In the genomic region with DNA sequence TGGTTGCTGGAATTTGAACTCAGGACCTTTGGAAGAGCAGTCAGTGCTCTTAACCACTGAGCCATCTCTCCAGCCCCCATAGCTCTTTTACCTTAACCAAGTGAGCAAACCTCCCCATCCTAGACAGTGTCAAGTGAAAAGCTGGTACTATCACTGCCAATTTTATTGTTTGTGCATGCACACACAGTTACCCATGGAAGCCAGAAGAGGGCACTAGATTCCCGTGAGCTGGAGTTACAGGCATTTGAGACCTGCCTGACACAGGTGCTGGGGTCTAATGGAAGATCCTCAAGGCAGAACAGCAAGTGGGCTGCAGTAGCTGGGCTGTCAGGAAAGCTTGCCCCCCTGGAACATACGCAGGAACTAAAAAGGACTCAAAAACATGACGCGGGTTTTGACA, we compare ENCODE assay signal across 11 mouse cellular contexts. TPM values are rescaled to one million over a fixed set of nuclear protein-coding genes. Genes with fewer than 3 reads are reported as not detected.
A peak's percentile ranks its signal among the peaks of the same experiment; 100 is the strongest.
DNase-seq lines count a peak whose midpoint lies in the region; ATAC-seq and TF ChIP-seq lines count a peak whose summit lies in the region.
"Had no signal": no experiment of that assay in that cellular context is flagged by ENCODE, and none has a peak within 500 bp of the region (broad histone marks: within the 10 kb centered on the region; RNA-seq: fewer than 3 reads in every experiment).

No protein-coding gene starts in this region.

- DNase-seq in hindbrain, postnatal 0 days (ENCODE audit: low spot score): no peak
- DNase-seq in hindbrain, embryonic 14.5 days (ENCODE audit: low spot score): no peak
- no peak for DNase-seq in midbrain, postnatal 0 days (ENCODE audit: low spot score)
- no peak for DNase-seq in midbrain, embryonic 10.5 days (ENCODE audit: low spot score)
- no peak for DNase-seq in Patski (ENCODE audit: low read depth, low spot score)
- DNase-seq in right cerebral cortex, postnatal 10 days (ENCODE audit: low spot score in 2 of 2): no peak
- DNase-seq: lung, postnatal 4 days had no signal

- no peaks in the 10 kb centered on the region for H3K9me3 ChIP-seq in hindbrain, postnatal 0 days (ENCODE audit: low read length)
- H3K9me3 ChIP-seq in hindbrain, embryonic 14.5 days (ENCODE audit: control insufficient read depth, low read length): no peaks in the 10 kb centered on the region
- H3K9me3 ChIP-seq in midbrain, postnatal 0 days (ENCODE audit: low read length): no peaks in the 10 kb centered on the region
- no peaks in the 10 kb centered on the region for H3K9me3 ChIP-seq in midbrain, embryonic 10.5 days (replicated peaks)
- no peaks in the 10 kb centered on the region for H3K9me3 ChIP-seq in neural tube, embryonic 14.5 days (ENCODE audit: control insufficient read depth, low read length)
- H3K9me3 ChIP-seq: embryonic facial prominence, embryonic 12.5 days; heart, embryonic 15.5 days had no signal

- H3K4me3 ChIP-seq in hindbrain, postnatal 0 days (ENCODE audit: low read length): no peak overlapping the region
- H3K4me3 ChIP-seq in hindbrain, embryonic 14.5 days (replicated peaks; ENCODE audit: low read length): no peak overlapping the region
- H3K4me3 ChIP-seq in midbrain, postnatal 0 days (ENCODE audit: low read depth, low read length): no peak overlapping the region
- no peak overlapping the region for H3K4me3 ChIP-seq in midbrain, embryonic 10.5 days
- no peak overlapping the region for H3K4me3 ChIP-seq in neural tube, embryonic 14.5 days (ENCODE audit: low read depth, low read length)
- H3K4me3 ChIP-seq: embryonic facial prominence, embryonic 12.5 days; heart, embryonic 15.5 days had no signal

- H3K27ac ChIP-seq in hindbrain, postnatal 0 days: no peak overlapping the region
- no peak overlapping the region for H3K27ac ChIP-seq in hindbrain, embryonic 14.5 days
- no peak overlapping the region for H3K27ac ChIP-seq in midbrain, postnatal 0 days (ENCODE audit: low read depth, low read length)
- no peak overlapping the region for H3K27ac ChIP-seq in midbrain, embryonic 10.5 days (replicated peaks)
- H3K27ac ChIP-seq in neural tube, embryonic 14.5 days (ENCODE audit: low read depth, low read length): no peak overlapping the region
- H3K27ac ChIP-seq: embryonic facial prominence, embryonic 12.5 days had no signal

- H3K9ac ChIP-seq in hindbrain, postnatal 0 days (replicated peaks; ENCODE audit: low read length): no peak overlapping the region
- H3K9ac ChIP-seq in hindbrain, embryonic 14.5 days: no peak overlapping the region
- H3K9ac ChIP-seq in midbrain, postnatal 0 days (replicated peaks; ENCODE audit: low read length, poor library complexity, severe bottlenecking): no peak overlapping the region
- no peak overlapping the region for H3K9ac ChIP-seq in neural tube, embryonic 14.5 days (replicated peaks; ENCODE audit: low read depth, low read length)
- H3K9ac ChIP-seq: embryonic facial prominence, embryonic 12.5 days; heart, embryonic 15.5 days had no signal

- CTCF ChIA-PET in Patski (lab: Charles Lee): interaction anchor here (0.8 to 1.8 kb wide), 13 partner anchors 8 to 345 kb away, joined by 3 to 11 read pairs (median 3); no protein-coding TSS in a partner anchor

- H3K4me2 ChIP-seq in hindbrain, postnatal 0 days (ENCODE audit: low read depth, low read length): no peak overlapping the region
- no peak overlapping the region for H3K4me2 ChIP-seq in hindbrain, embryonic 14.5 days (replicated peaks)
- H3K4me2 ChIP-seq in midbrain, postnatal 0 days (ENCODE audit: low read depth, low read length, poor library complexity, severe bottlenecking): no peak overlapping the region
- no peak overlapping the region for H3K4me2 ChIP-seq in neural tube, embryonic 14.5 days (ENCODE audit: low read depth, low read length)
- H3K4me2 ChIP-seq: embryonic facial prominence, embryonic 12.5 days; heart, embryonic 15.5 days had no signal

- WGBS in hindbrain, postnatal 0 days: 42% methylated on average over 4 of the region's 4 CpGs
- WGBS in hindbrain, embryonic 14.5 days: 39% methylated on average over 4 of the region's 4 CpGs
- WGBS in midbrain, postnatal 0 days: 41% methylated on average over 4 of the region's 4 CpGs
- WGBS in midbrain, embryonic 10.5 days: 25% methylated on average over 4 of the region's 4 CpGs
- WGBS in neural tube, embryonic 14.5 days: 25% methylated on average over 4 of the region's 4 CpGs

- peak; percentile 67 for TF ChIP-seq CTCF in hindbrain, postnatal 0 days (IDR thresholded peaks at IDR 0.05; ENCODE audit: low read depth)
- TF ChIP-seq CTCF in midbrain, postnatal 0 days (IDR thresholded peaks at IDR 0.05): peak; percentile 63
- TF ChIP-seq CTCF in Patski (IDR thresholded peaks at IDR 0.05): peak; percentile 77

- POLR2A ChIA-PET in Patski (lab: Charles Lee): interaction anchor here (0.6 kb wide), 1 partner anchor 280 kb away, joined by 3 read pairs; no protein-coding TSS in a partner anchor

- no peaks in the 10 kb centered on the region for H3K36me3 ChIP-seq in hindbrain, postnatal 0 days (ENCODE audit: insufficient read depth, low read length)
- no peaks in the 10 kb centered on the region for H3K36me3 ChIP-seq in hindbrain, embryonic 14.5 days (replicated peaks; ENCODE audit: control insufficient read depth, insufficient read depth)
- H3K36me3 ChIP-seq in midbrain, postnatal 0 days (ENCODE audit: insufficient read depth, low read length): no peaks in the 10 kb centered on the region
- no peaks in the 10 kb centered on the region for H3K36me3 ChIP-seq in midbrain, embryonic 10.5 days
- no peaks in the 10 kb centered on the region for H3K36me3 ChIP-seq in neural tube, embryonic 14.5 days (ENCODE audit: control insufficient read depth, insufficient read depth, low read length)
- H3K36me3 ChIP-seq: embryonic facial prominence, embryonic 12.5 days had no signal

- no peak for ATAC-seq in hindbrain, postnatal 0 days
- no peak for ATAC-seq in hindbrain, embryonic 14.5 days (ENCODE audit: low FRiP score)
- no peak for ATAC-seq in midbrain, postnatal 0 days (ENCODE audit: low FRiP score)
- ATAC-seq in Patski: no peak
- 0 out of 2 replicates have a peak, but pooled peaks have one; percentile 24 for ATAC-seq in neural tube, embryonic 14.5 days (ENCODE audit: low read depth)

- in situ Hi-C loops in Patski (cut with MboI; ENCODE audit: low pct_unique_long_range_greater_than_20kb): loop anchor here (10.0 kb wide), 1 partner anchor 344 kb away; no protein-coding TSS in a partner anchor

- no peaks in the 10 kb centered on the region; the same call in 1 of the 2 replicates for H3K27me3 ChIP-seq in hindbrain, postnatal 0 days (ENCODE audit: insufficient read depth, low read length)
- peaks cover 29% of the 10 kb centered on the region for H3K27me3 ChIP-seq in hindbrain, embryonic 14.5 days (ENCODE audit: control insufficient read depth, insufficient read depth, low read length)
- peaks cover 13% of the 10 kb centered on the region for H3K27me3 ChIP-seq in midbrain, postnatal 0 days (ENCODE audit: insufficient read depth, low read length)
- peaks cover 20% of the 10 kb centered on the region for H3K27me3 ChIP-seq in midbrain, embryonic 10.5 days (ENCODE audit: low read depth, poor library complexity, severe bottlenecking)
- H3K27me3 ChIP-seq in Patski: no peaks in the 10 kb centered on the region
- H3K27me3 ChIP-seq in neural tube, embryonic 14.5 days (ENCODE audit: control insufficient read depth, insufficient read depth, low read length): peaks cover 5% of the 10 kb centered on the region; the same call in 1 of the 2 replicates
- H3K27me3 ChIP-seq: heart, embryonic 15.5 days had no signal

- no peaks in the 10 kb centered on the region for H3K4me1 ChIP-seq in hindbrain, postnatal 0 days (ENCODE audit: insufficient read depth, low read length)
- H3K4me1 ChIP-seq in hindbrain, embryonic 14.5 days (replicated peaks; ENCODE audit: control insufficient read depth, insufficient read depth, low read length): no peaks in the 10 kb centered on the region
- H3K4me1 ChIP-seq in midbrain, postnatal 0 days (ENCODE audit: insufficient read depth, low read length): no peaks in the 10 kb centered on the region
- H3K4me1 ChIP-seq in midbrain, embryonic 10.5 days: no peaks in the 10 kb centered on the region
- H3K4me1 ChIP-seq in neural tube, embryonic 14.5 days (ENCODE audit: control insufficient read depth, insufficient read depth, low read length): no peaks in the 10 kb centered on the region
- H3K4me1 ChIP-seq: embryonic facial prominence, embryonic 12.5 days had no signal

RNA-seq across cellular contexts. Expression of a gene that starts 13.6 kb away (rescaled TPM):
- 2.2 and 2.9 TPM in 2 replicates for total RNA-seq in hindbrain, postnatal 0 days (2014; rRNA removed)
- polyA plus RNA-seq in hindbrain, postnatal 0 days (2015; fragmentation: Nextera tagmentation; extraction: Ambion mirVana): 0.35 and 0.40 TPM in 2 replicates
- polyA plus RNA-seq in hindbrain, embryonic 14.5 days (2014; fragmentation: Nextera tagmentation; extraction: Ambion mirVana): 0.74 and 1.8 TPM in 2 replicates
- total RNA-seq in midbrain, postnatal 0 days (2014; rRNA removed): 0.24 and 0.33 TPM in 2 replicates
- 0.01 TPM in 1 of 2 replicates, not detected in the other for polyA plus RNA-seq in midbrain, postnatal 0 days (2015; fragmentation: Nextera tagmentation; extraction: Ambion mirVana)
- 0.06 and 0.39 TPM in 2 replicates for polyA plus RNA-seq in midbrain, embryonic 10.5 days (2016; fragmentation: Nextera tagmentation; extraction: Ambion mirVana)
- polyA plus RNA-seq in Patski (2021): 6.6 TPM
- polyA plus RNA-seq in neural tube, embryonic 14.5 days (2014; fragmentation: Nextera tagmentation; extraction: Ambion mirVana): 0.35 TPM in 1 of 2 replicates, not detected in the other
- total RNA-seq: layer of hippocampus, postnatal 14 days had no signal
